7 mouse cellular contexts compared by ENCODE assay signal in the genomic region with DNA sequence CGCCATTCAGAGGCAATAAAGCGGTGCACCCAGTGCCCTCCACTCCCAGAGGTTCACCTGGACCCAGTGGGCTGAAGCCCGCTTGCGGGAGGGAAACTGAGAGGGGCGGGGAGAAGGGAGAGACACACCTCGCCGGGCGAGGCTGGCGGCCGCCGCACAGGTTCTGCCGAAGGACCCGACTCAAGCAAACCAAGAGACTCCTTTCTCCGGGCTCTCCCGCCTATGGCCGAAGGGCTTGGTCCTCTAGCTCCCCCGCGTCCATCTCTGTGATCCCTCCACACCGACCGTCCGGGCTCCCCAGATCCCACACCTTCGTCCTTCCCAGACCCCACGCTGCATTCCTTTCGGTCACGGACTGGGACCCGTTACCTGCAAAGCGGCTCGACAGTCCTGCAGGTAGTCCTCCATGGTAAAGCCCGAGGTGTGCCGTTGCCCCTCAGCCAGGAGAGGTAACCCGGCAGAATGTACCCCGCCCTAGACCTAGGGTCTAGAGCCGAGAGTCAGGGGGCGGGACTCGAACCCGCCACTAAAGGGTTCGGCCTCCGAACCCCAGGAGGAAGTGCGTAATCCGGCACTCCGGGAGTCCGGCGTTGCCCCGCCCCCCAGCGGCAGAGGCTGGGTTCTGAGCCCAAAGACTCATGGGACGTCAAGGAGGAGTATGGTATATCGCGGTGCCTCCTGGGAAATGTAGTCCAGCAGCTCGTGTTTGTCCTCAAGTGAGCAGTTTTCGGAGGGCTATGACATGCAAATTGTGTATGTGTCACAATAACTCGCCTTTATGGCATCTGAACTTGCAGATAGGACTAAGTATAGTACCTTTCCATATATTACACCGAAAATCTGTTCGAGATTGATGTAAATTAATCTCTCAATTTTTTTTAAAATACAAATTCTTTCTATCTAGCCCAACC. TPM values are rescaled to one million over a fixed set of nuclear protein-coding genes. Genes with fewer than 3 reads are reported as not detected.
DNase-seq lines count a peak whose midpoint lies in the region; ATAC-seq lines count a peak whose summit lies in the region.

Mindy1 (plus strand) TSS at position 130 of the 911 bp plus-strand sequence.
Prune1 (minus strand) TSS at position 861 of the 911 bp plus-strand sequence.

- H3K4me1 ChIP-seq in embryonic facial prominence, embryonic 11.5 days (ENCODE audit: control insufficient read depth, insufficient read depth, low read length): peaks cover 2% of the 10 kb centered on the region
- peaks cover 8% of the 10 kb centered on the region for H3K4me1 ChIP-seq in limb, embryonic 11.5 days (ENCODE audit: control insufficient read depth, insufficient read depth, low read length)
- peaks cover 28% of the 10 kb centered on the region for H3K4me1 ChIP-seq in midbrain, embryonic 14.5 days (ENCODE audit: control insufficient read depth, insufficient read depth, low read length)

- no peaks in the 10 kb centered on the region for H3K9me3 ChIP-seq in embryonic facial prominence, embryonic 11.5 days (replicated peaks; ENCODE audit: control insufficient read depth, low read length)
- no peaks in the 10 kb centered on the region for H3K9me3 ChIP-seq in limb, embryonic 11.5 days (ENCODE audit: control insufficient read depth, low read length)
- H3K9me3 ChIP-seq in midbrain, embryonic 14.5 days (ENCODE audit: control insufficient read depth, low read length): no peaks in the 10 kb centered on the region

- no peaks in the 10 kb centered on the region for H3K36me3 ChIP-seq in embryonic facial prominence, embryonic 11.5 days (replicated peaks; ENCODE audit: control insufficient read depth, insufficient read depth, low read depth, low read length)
- H3K36me3 ChIP-seq in limb, embryonic 11.5 days (ENCODE audit: control insufficient read depth, insufficient read depth, low read length): no peaks in the 10 kb centered on the region
- no peaks in the 10 kb centered on the region for H3K36me3 ChIP-seq in midbrain, embryonic 14.5 days (ENCODE audit: control insufficient read depth, insufficient read depth, low read length)

- peak; percentile 88 for ATAC-seq in embryonic facial prominence, embryonic 11.5 days (replicated peaks; ENCODE audit: insufficient number of reproducible peaks, low FRiP score, low TSS enrichment, low read depth)
- peak; percentile 88 for ATAC-seq in limb, embryonic 11.5 days (ENCODE audit: insufficient number of reproducible peaks, low FRiP score, low TSS enrichment, low read depth)
- ATAC-seq in midbrain, embryonic 14.5 days (ENCODE audit: low FRiP score, low TSS enrichment): peak; percentile 92

- peak within 1 kb of the TSS; percentile 90 for H3K27ac ChIP-seq in embryonic facial prominence, embryonic 11.5 days (replicated peaks; ENCODE audit: low read depth, low read length)
- peak within 1 kb of the TSS; percentile 88 for H3K27ac ChIP-seq in limb, embryonic 11.5 days (replicated peaks; ENCODE audit: low read depth, low read length)
- H3K27ac ChIP-seq in midbrain, embryonic 14.5 days (replicated peaks; ENCODE audit: low read depth, low read length): peak within 1 kb of the TSS; percentile 94

- H3K27me3 ChIP-seq in embryonic facial prominence, embryonic 11.5 days (ENCODE audit: control insufficient read depth, insufficient read depth, low read length): no peaks in the 10 kb centered on the region
- no peaks in the 10 kb centered on the region for H3K27me3 ChIP-seq in limb, embryonic 11.5 days (ENCODE audit: control insufficient read depth, insufficient read depth, low read length)
- no peaks in the 10 kb centered on the region for H3K27me3 ChIP-seq in midbrain, embryonic 14.5 days (ENCODE audit: control insufficient read depth, insufficient read depth, low read length)

- DNase-seq in adrenal gland, postnatal 14 days: peak; percentile 100
- DNase-seq in embryonic facial prominence, embryonic 11.5 days (ENCODE audit: low spot score): peak; percentile 99
- peak; percentile 100 for DNase-seq in heart, adult 11 months
- peak; percentile 98 for DNase-seq in kidney, adult 18-20 months
- peak; percentile 99 for DNase-seq in limb, embryonic 11.5 days (ENCODE audit: low spot score)
- peak; percentile 99 for DNase-seq in midbrain, embryonic 14.5 days
- DNase-seq in spleen, adult 18-20 months: peak; percentile 98

- H3K4me3 ChIP-seq in embryonic facial prominence, embryonic 11.5 days (ENCODE audit: low read depth, low read length): peak within 1 kb of the TSS; percentile 76
- peak within 1 kb of the TSS; percentile 67 for H3K4me3 ChIP-seq in limb, embryonic 11.5 days (ENCODE audit: low read depth, low read length)
- H3K4me3 ChIP-seq in midbrain, embryonic 14.5 days (replicated peaks; ENCODE audit: low read depth, low read length): peak within 1 kb of the TSS; percentile 68

- peak within 1 kb of the TSS; percentile 87 for H3K9ac ChIP-seq in embryonic facial prominence, embryonic 11.5 days (replicated peaks; ENCODE audit: low read length)
- peak within 1 kb of the TSS; percentile 76 for H3K9ac ChIP-seq in limb, embryonic 11.5 days (ENCODE audit: low read length)
- H3K9ac ChIP-seq in midbrain, embryonic 14.5 days (replicated peaks; ENCODE audit: low read length): peak within 1 kb of the TSS; percentile 76

- WGBS in embryonic facial prominence, embryonic 11.5 days: under 1% methylated on average over 51 of the region's 53 CpGs
- WGBS in limb, embryonic 11.5 days: 1% methylated on average over 53 of the region's 53 CpGs
- WGBS in midbrain, embryonic 14.5 days: 1% methylated on average over 53 of the region's 53 CpGs

- H3K4me2 ChIP-seq in embryonic facial prominence, embryonic 11.5 days (ENCODE audit: low read depth, low read length): peak within 1 kb of the TSS; percentile 87
- H3K4me2 ChIP-seq in limb, embryonic 11.5 days (ENCODE audit: low read depth, severe bottlenecking): peak within 1 kb of the TSS; percentile 62
- peak within 1 kb of the TSS; percentile 90 for H3K4me2 ChIP-seq in midbrain, embryonic 14.5 days (ENCODE audit: low read length)

RNA-seq across cellular contexts. Expression of gene Mindy1, which starts in this region (rescaled TPM):
- 78.9 and 104 TPM in 2 replicates for total RNA-seq in adrenal gland, postnatal 14 days (2021)
- 45.7 and 46.8 TPM in 2 replicates for polyA plus RNA-seq in embryonic facial prominence, embryonic 11.5 days (2014; fragmentation: Nextera tagmentation; extraction: Ambion mirVana)
- 34.9 and 35.4 TPM in 2 replicates for polyA plus RNA-seq in limb, embryonic 11.5 days (2014; fragmentation: Nextera tagmentation; extraction: Ambion mirVana)
- polyA plus RNA-seq in midbrain, embryonic 14.5 days (2014; fragmentation: Nextera tagmentation; extraction: Ambion mirVana): 44.2 and 48.2 TPM in 2 replicates

RNA-seq across cellular contexts. Expression of gene Prune1, which starts in this region (rescaled TPM):
- total RNA-seq in adrenal gland, postnatal 14 days (2021): 21.6 and 24.0 TPM in 2 replicates
- 25.9 and 28.2 TPM in 2 replicates for polyA plus RNA-seq in embryonic facial prominence, embryonic 11.5 days (2014; fragmentation: Nextera tagmentation; extraction: Ambion mirVana)
- polyA plus RNA-seq in limb, embryonic 11.5 days (2014; fragmentation: Nextera tagmentation; extraction: Ambion mirVana): 26.8 and 27.6 TPM in 2 replicates
- 59.4 TPM in 2 replicates for polyA plus RNA-seq in midbrain, embryonic 14.5 days (2014; fragmentation: Nextera tagmentation; extraction: Ambion mirVana)

Comparison
In these comparisons a context has a peak if more than half of its experiments do, and no peak if none do; other contexts are left out.
1. Peak in every context shown above with its lines: DNase-seq, ATAC-seq, H3K4me3 ChIP-seq and H3K27ac ChIP-seq.